Mouse (Mus musculus) thymus, postnatal 0 days (tissue): ENCODE data around the gene Gm4312. TPM values are rescaled to one million over a fixed set of nuclear protein-coding genes. Genes with fewer than 3 reads are reported as not detected.
"Not testable (repeated sequence)": the region's sequence is repeated elsewhere in the genome, so short reads cannot be mapped to it uniquely, and the experiment has no call there.

Experiments used
- DNase-seq: peaks from one replicate; pipeline ENCODE4 v3.0.0-alpha.2; 2015; ENCODE audit warnings: low spot score
- polyA plus RNA-seq: library from polyadenylated mRNA; unstranded; fragments of >200 nt; fragmentation: Nextera tagmentation; extraction: Ambion mirVana; gene quantifications from 2 replicates; pipeline ENCODE4 v1.2.1, GENCODE M21; 2015

The Gm4312 gene
- polyA plus RNA-seq = not detected in 2 replicates

GRCm38 (mm10) chr10:100382460-100382859 lies at the start of gene Gm4312:
Gene Gm4312, minus strand, starts transcription at chr10:100382560.
- DNase-seq = not testable (repeated sequence)

- no peak for DNase-seq
These were observed 45.2 kb upstream of the Gm4312 start for GRCm38 (mm10) chr10:100427592-100427991.

- no peak for DNase-seq
These were observed 33.2 kb upstream of the Gm4312 start for GRCm38 (mm10) chr10:100415566-100415965.

DNA sequence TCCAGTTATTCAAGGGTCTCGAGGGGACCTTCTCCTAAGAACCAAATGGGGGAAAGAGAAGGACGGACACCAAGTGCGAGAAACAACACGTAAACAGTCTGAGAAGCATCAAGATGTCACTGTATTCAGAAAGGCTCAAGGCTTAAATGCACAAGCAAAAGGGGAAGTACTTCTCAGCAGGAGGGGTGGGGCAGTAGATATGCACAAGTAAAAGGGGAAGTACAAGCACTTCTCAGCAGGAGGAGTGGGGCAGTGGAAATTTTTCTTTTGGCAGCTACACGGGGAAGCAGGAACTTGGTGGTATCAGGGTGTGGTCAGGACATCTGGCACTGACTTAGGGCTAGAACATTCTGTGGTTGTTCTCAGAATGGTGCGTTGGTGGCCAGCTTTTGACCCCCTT lies 19.9 kb upstream of the Gm4312 start:
- not testable (repeated sequence) for DNase-seq

- DNase-seq = not testable (repeated sequence)
These were observed 21.3 kb downstream of the Gm4312 start, which contains the start of gene Gm4307 for GRCm38 (mm10) chr10:100361038-100361437. Gene Gm4307, plus strand, starts transcription at chr10:100361338.

DNA sequence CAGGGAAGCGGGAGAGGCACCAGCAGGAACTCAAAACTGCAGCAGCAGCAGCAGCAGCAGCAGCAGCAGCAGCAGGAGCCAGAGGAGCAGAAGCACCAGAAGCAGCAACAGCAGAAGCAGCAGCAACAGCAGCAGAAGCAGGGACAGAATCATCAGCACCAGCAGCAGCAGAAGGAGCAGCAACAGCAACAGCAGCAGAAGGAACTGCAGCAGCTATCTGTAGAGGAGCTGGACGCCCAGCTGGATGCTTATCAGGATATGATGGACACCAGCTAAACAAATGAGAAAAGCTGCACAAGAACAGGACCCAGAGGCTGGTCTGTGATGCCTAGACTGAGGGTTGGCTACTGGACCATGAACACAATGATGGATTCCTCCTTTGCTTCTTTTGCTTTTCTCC lies 25.5 kb downstream of the Gm4312 start:
- not testable (repeated sequence) for DNase-seq

GRCm38 (mm10) chr10:100350793-100351192 lies 31.6 kb downstream of the Gm4312 start, which contains the start of gene Gm4305:
Gene Gm4305, plus strand, starts transcription at chr10:100351093.
- not testable (repeated sequence) for DNase-seq

GRCm38 (mm10) chr10:100345672-100346071 lies 36.7 kb downstream of the Gm4312 start, which contains the start of gene Gm4303:
Gene Gm4303, plus strand, starts transcription at chr10:100345972.
- DNase-seq = not testable (repeated sequence)

DNA sequence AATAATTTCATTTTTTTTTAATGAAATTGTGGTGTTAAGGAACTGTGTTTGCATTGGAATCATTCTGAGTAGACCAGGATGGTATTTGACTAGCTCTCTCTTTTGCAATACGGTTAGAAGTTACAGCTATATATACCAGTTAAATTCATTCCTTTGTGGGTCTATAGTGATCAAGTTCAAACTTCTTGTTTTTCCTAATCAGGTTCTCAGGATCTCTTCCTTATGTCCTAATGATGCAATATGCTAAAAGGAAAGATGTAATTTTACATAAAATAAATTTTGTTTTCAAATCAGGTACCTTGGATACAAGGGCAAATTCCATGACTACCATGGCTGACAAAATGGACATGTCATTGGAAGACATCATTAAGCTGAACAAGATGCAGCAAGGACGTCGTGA lies 41.8 kb downstream of the Gm4312 start, which contains the start of gene Gm4302:
TSS of gene Gm4302 (plus strand) at position 301 of the 400 bp plus-strand sequence.
- not testable (repeated sequence) for DNase-seq

- DNase-seq = not testable (repeated sequence)
These were observed 47.0 kb downstream of the Gm4312 start, which contains the start of gene Gm4301 for GRCm38 (mm10) chr10:100335376-100335775. Gene Gm4301, plus strand, starts transcription at chr10:100335676.

Other genes starting within 250 kb of the Gm4312 start
- not detected in 2 replicates for gene Gm4301, start 46.9 kb downstream of the Gm4312 start, polyA plus RNA-seq
- not detected in 2 replicates for gene Gm4302, start 41.7 kb downstream of the Gm4312 start, polyA plus RNA-seq
- gene Gm4303, start 36.6 kb downstream of the Gm4312 start, polyA plus RNA-seq = not detected in 2 replicates
- not detected in 2 replicates for gene Gm4305, start 31.5 kb downstream of the Gm4312 start, polyA plus RNA-seq
- not detected in 2 replicates for gene Gm4307, start 21.2 kb downstream of the Gm4312 start, polyA plus RNA-seq
- gene Tmtc3, start 104.8 kb upstream of the Gm4312 start, polyA plus RNA-seq = 5.2 and 6.8 TPM in 2 replicates
- 3.3 and 3.9 TPM in 2 replicates for gene Cep290, start 105.0 kb upstream of the Gm4312 start, polyA plus RNA-seq
- 9.0 and 10.0 TPM in 2 replicates for gene 4930430F08Rik, start 207.9 kb upstream of the Gm4312 start, polyA plus RNA-seq
- gene 1700017N19Rik, start 207.9 kb upstream of the Gm4312 start, polyA plus RNA-seq = not detected in 2 replicates